Mouse (Mus musculus): Measurements from ENCODE around the gene Pigv. TPM values are rescaled to one million over a fixed set of nuclear protein-coding genes. Genes with fewer than 3 reads are reported as not detected.
A peak's percentile ranks its signal among the peaks of the same experiment; 100 is the strongest.

Gene Pigv
- polyA plus RNA-seq, 1 experiment from 2014 or later = 16.6 TPM

- Histone ChIP-seq H3K9me3 (ENCODE audit: control insufficient read depth, low read length) (no peaks in the 10 kb centered on the region), H3K4me3 (ENCODE audit: low read length) (no peak overlapping the region), H3K9ac (ENCODE audit: low read depth, low read length) (peak overlapping the region; percentile 36; the same call in 1 of the 2 replicates), H3K36me3 (ENCODE audit: control insufficient read depth, insufficient read depth, low read length) (peaks cover 7% of the 10 kb centered on the region; the same call in 1 of the 2 replicates), H3K27ac (ENCODE audit: low read length) (peak overlapping the region; percentile 34), H3K27me3 (replicated peaks; ENCODE audit: control insufficient read depth, insufficient read depth, low read length) (no peaks in the 10 kb centered on the region), H3K4me1 (ENCODE audit: control insufficient read depth, insufficient read depth, low read length) (peaks cover 22% of the 10 kb centered on the region), H3K4me2 (ENCODE audit: low read depth, low read length) (no peak overlapping the region)
- ATAC-seq = no peak
- WGBS = 50% methylated on average over 11 of the region's 11 CpGs
Measured at GRCm38 (mm10) chr4:133665118-133665517, 7.3 kb downstream of the Pigv start.

GRCm38 (mm10) chr4:133662945-133663344, 9.5 kb downstream of the Pigv start:
- WGBS = 69% methylated on average over 8 of the region's 8 CpGs
- ATAC-seq = no peak
- Histone ChIP-seq H3K4me3 (ENCODE audit: low read length) (no peak overlapping the region), H3K27me3 (replicated peaks; ENCODE audit: control insufficient read depth, insufficient read depth, low read length) (no peaks in the 10 kb centered on the region), H3K4me1 (ENCODE audit: control insufficient read depth, insufficient read depth, low read length) (peaks cover 38% of the 10 kb centered on the region), H3K9me3 (ENCODE audit: control insufficient read depth, low read length) (no peaks in the 10 kb centered on the region), H3K4me2 (ENCODE audit: low read depth, low read length) (no peak overlapping the region), H3K9ac (ENCODE audit: low read depth, low read length) (no peak overlapping the region), H3K36me3 (ENCODE audit: control insufficient read depth, insufficient read depth, low read length) (peaks cover 3% of the 10 kb centered on the region; the same call in 1 of the 2 replicates), H3K27ac (ENCODE audit: low read length) (no peak overlapping the region)

- no peak for ATAC-seq
- H3K36me3 ChIP-seq (ENCODE audit: control insufficient read depth, insufficient read depth, low read length) = peaks cover 2% of the 10 kb centered on the region; the same call in 1 of the 2 replicates
- H3K9me3 ChIP-seq (ENCODE audit: control insufficient read depth, low read length) = no peaks in the 10 kb centered on the region
- no peaks in the 10 kb centered on the region for H3K27me3 ChIP-seq (replicated peaks; ENCODE audit: control insufficient read depth, insufficient read depth, low read length)
- peaks cover 40% of the 10 kb centered on the region for H3K4me1 ChIP-seq (ENCODE audit: control insufficient read depth, insufficient read depth, low read length)
- H3K9ac ChIP-seq (ENCODE audit: low read depth, low read length) = no peak overlapping the region
- no peak overlapping the region for H3K4me3 ChIP-seq (ENCODE audit: low read length)
- WGBS = 89% methylated on average over 8 of the region's 8 CpGs
- H3K27ac ChIP-seq (ENCODE audit: low read length) = no peak overlapping the region
- H3K4me2 ChIP-seq (ENCODE audit: low read depth, low read length) = no peak overlapping the region
Measured at GRCm38 (mm10) chr4:133662421-133662820, 10.0 kb downstream of the Pigv start.

GRCm38 (mm10) chr4:133660193-133661155, 12.0 kb downstream of the Pigv start:
- H3K36me3 ChIP-seq (ENCODE audit: control insufficient read depth, insufficient read depth, low read length) = no peaks in the 10 kb centered on the region
- peak overlapping the region; percentile 55 for H3K9ac ChIP-seq (ENCODE audit: low read depth, low read length)
- peak overlapping the region; percentile 97 for H3K27ac ChIP-seq (ENCODE audit: low read length)
- H3K4me2 ChIP-seq (ENCODE audit: low read depth, low read length) = peak overlapping the region; percentile 59
- H3K27me3 ChIP-seq (replicated peaks; ENCODE audit: control insufficient read depth, insufficient read depth, low read length) = no peaks in the 10 kb centered on the region
- WGBS = 14% methylated on average over 10 of the region's 10 CpGs
- H3K4me3 ChIP-seq (ENCODE audit: low read length) = peak overlapping the region; percentile 36
- H3K9me3 ChIP-seq (ENCODE audit: control insufficient read depth, low read length) = no peaks in the 10 kb centered on the region
- H3K4me1 ChIP-seq (ENCODE audit: control insufficient read depth, insufficient read depth, low read length) = peaks cover 37% of the 10 kb centered on the region
- ATAC-seq = peak; percentile 63

- peak overlapping the region; percentile 97 for H3K27ac ChIP-seq (ENCODE audit: low read length)
- H3K4me2 ChIP-seq (ENCODE audit: low read depth, low read length) = peak overlapping the region; percentile 59
- 9% methylated on average over 15 of the region's 15 CpGs for WGBS
- no peaks in the 10 kb centered on the region for H3K36me3 ChIP-seq (ENCODE audit: control insufficient read depth, insufficient read depth, low read length)
- H3K9ac ChIP-seq (ENCODE audit: low read depth, low read length) = peak overlapping the region; percentile 55
- H3K27me3 ChIP-seq (replicated peaks; ENCODE audit: control insufficient read depth, insufficient read depth, low read length) = no peaks in the 10 kb centered on the region
- ATAC-seq = peak; percentile 75
- peaks cover 33% of the 10 kb centered on the region for H3K4me1 ChIP-seq (ENCODE audit: control insufficient read depth, insufficient read depth, low read length)
- no peaks in the 10 kb centered on the region for H3K9me3 ChIP-seq (ENCODE audit: control insufficient read depth, low read length)
- peak overlapping the region; percentile 36 for H3K4me3 ChIP-seq (ENCODE audit: low read length)
Measured at GRCm38 (mm10) chr4:133659497-133660192, 12.8 kb downstream of the Pigv start.

GRCm38 (mm10) chr4:133658729-133659128, 13.7 kb downstream of the Pigv start:
- H3K9ac ChIP-seq (ENCODE audit: low read depth, low read length) = no peak overlapping the region
- WGBS = 50% methylated on average over 2 of the region's 2 CpGs
- H3K27me3 ChIP-seq (replicated peaks; ENCODE audit: control insufficient read depth, insufficient read depth, low read length) = no peaks in the 10 kb centered on the region
- H3K36me3 ChIP-seq (ENCODE audit: control insufficient read depth, insufficient read depth, low read length) = no peaks in the 10 kb centered on the region
- no peaks in the 10 kb centered on the region for H3K9me3 ChIP-seq (ENCODE audit: control insufficient read depth, low read length)
- 0 out of 2 replicates have a peak, but pooled peaks have one; percentile 12 for ATAC-seq
- peak overlapping the region; percentile 97 for H3K27ac ChIP-seq (ENCODE audit: low read length)
- peaks cover 33% of the 10 kb centered on the region for H3K4me1 ChIP-seq (ENCODE audit: control insufficient read depth, insufficient read depth, low read length)
- H3K4me3 ChIP-seq (ENCODE audit: low read length) = no peak overlapping the region
- H3K4me2 ChIP-seq (ENCODE audit: low read depth, low read length) = no peak overlapping the region

GRCm38 (mm10) chr4:133657829-133658458, 14.5 kb downstream of the Pigv start:
- H3K4me3 ChIP-seq (ENCODE audit: low read length) = no peak overlapping the region
- peaks cover 30% of the 10 kb centered on the region for H3K4me1 ChIP-seq (ENCODE audit: control insufficient read depth, insufficient read depth, low read length)
- no peak for ATAC-seq

GRCm38 (mm10) chr4:133656997-133657396, 15.4 kb downstream of the Pigv start:
- ATAC-seq = no peak
- no peaks in the 10 kb centered on the region for H3K27me3 ChIP-seq (replicated peaks; ENCODE audit: control insufficient read depth, insufficient read depth, low read length)

More at GRCm38 (mm10) chr4:133657829-133658458, 14.5 kb downstream of the Pigv start:
- Histone ChIP-seq H3K4me2 (ENCODE audit: low read depth, low read length) (no peak overlapping the region), H3K9me3 (ENCODE audit: control insufficient read depth, low read length) (no peaks in the 10 kb centered on the region), H3K36me3 (ENCODE audit: control insufficient read depth, insufficient read depth, low read length) (no peaks in the 10 kb centered on the region), H3K27me3 (replicated peaks; ENCODE audit: control insufficient read depth, insufficient read depth, low read length) (no peaks in the 10 kb centered on the region), H3K27ac (ENCODE audit: low read length) (no peak overlapping the region), H3K9ac (ENCODE audit: low read depth, low read length) (0 out of 2 replicates have a peak overlapping the region, but pooled peaks have one; percentile 14)
- WGBS = 54% methylated on average over 5 of the region's 5 CpGs

GRCm38 (mm10) chr4:133656294-133656693, 16.2 kb downstream of the Pigv start:
- Histone ChIP-seq H3K9ac (ENCODE audit: low read depth, low read length) (no peak overlapping the region), H3K36me3 (ENCODE audit: control insufficient read depth, insufficient read depth, low read length) (no peaks in the 10 kb centered on the region), H3K27me3 (replicated peaks; ENCODE audit: control insufficient read depth, insufficient read depth, low read length) (no peaks in the 10 kb centered on the region), H3K27ac (ENCODE audit: low read length) (no peak overlapping the region), H3K4me3 (ENCODE audit: low read length) (no peak overlapping the region), H3K9me3 (ENCODE audit: control insufficient read depth, low read length) (no peaks in the 10 kb centered on the region), H3K4me2 (ENCODE audit: low read depth, low read length) (no peak overlapping the region), H3K4me1 (ENCODE audit: control insufficient read depth, insufficient read depth, low read length) (peaks cover 31% of the 10 kb centered on the region)
- no peak for ATAC-seq
- 50% methylated on average over 4 of the region's 4 CpGs for WGBS

More at GRCm38 (mm10) chr4:133656997-133657396, 15.4 kb downstream of the Pigv start:
- Histone ChIP-seq H3K4me3 (ENCODE audit: low read length) (no peak overlapping the region), H3K9me3 (ENCODE audit: control insufficient read depth, low read length) (no peaks in the 10 kb centered on the region), H3K36me3 (ENCODE audit: control insufficient read depth, insufficient read depth, low read length) (no peaks in the 10 kb centered on the region), H3K4me2 (ENCODE audit: low read depth, low read length) (no peak overlapping the region), H3K27ac (ENCODE audit: low read length) (no peak overlapping the region), H3K4me1 (ENCODE audit: control insufficient read depth, insufficient read depth, low read length) (peaks cover 30% of the 10 kb centered on the region), H3K9ac (ENCODE audit: low read depth, low read length) (no peak overlapping the region)
- WGBS = 29% methylated on average over 4 of the region's 4 CpGs

Measured in intestine, embryonic 16.5 days (tissue).